Mouse (Mus musculus): ENCODE data around the gene Gm20441. TPM values are rescaled to one million over a fixed set of nuclear protein-coding genes. Genes with fewer than 3 reads are reported as not detected.
"Not testable (repeated sequence)": the region's sequence is repeated elsewhere in the genome, so short reads cannot be mapped to it uniquely, and the experiment has no call there.

The Gm20441 gene
- polyA plus RNA-seq, 1 experiment from 2014 or later = not detected

DNA sequence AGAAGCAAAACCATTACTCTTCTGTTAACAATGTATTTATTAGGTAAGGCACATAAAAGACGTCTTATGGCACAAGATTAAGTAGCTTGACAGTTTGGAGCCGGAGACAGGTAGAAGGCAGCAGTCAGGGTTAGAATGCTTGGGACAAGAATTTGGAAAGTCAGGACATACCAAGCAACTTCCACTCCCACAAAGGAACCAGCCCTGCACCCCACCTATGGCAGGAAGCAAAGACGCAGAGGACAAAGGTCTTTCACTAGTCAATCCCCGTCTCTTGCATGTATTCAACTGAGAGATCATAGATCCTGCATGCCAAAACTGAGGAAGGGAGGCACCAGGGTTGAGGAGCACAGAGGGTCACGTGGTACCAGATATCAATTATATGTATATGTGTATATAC is 6.7 kb downstream of the Gm20441 start:
- no peak for ATAC-seq (replicated peaks)
- Histone ChIP-seq H3K4me3 (no peak overlapping the region), H3K9me3 (no peaks in the 10 kb centered on the region), H3K9ac (no peak overlapping the region), H3K27ac (no peak overlapping the region), H3K4me1 (peaks cover 8% of the 10 kb centered on the region), H3K27me3 (replicated peaks) (peaks cover 3% of the 10 kb centered on the region), H3K4me2 (no peak overlapping the region), H3K36me3 (replicated peaks) (no peaks in the 10 kb centered on the region)
- WGBS = 93% methylated on average over 5 of the region's 5 CpGs

DNA sequence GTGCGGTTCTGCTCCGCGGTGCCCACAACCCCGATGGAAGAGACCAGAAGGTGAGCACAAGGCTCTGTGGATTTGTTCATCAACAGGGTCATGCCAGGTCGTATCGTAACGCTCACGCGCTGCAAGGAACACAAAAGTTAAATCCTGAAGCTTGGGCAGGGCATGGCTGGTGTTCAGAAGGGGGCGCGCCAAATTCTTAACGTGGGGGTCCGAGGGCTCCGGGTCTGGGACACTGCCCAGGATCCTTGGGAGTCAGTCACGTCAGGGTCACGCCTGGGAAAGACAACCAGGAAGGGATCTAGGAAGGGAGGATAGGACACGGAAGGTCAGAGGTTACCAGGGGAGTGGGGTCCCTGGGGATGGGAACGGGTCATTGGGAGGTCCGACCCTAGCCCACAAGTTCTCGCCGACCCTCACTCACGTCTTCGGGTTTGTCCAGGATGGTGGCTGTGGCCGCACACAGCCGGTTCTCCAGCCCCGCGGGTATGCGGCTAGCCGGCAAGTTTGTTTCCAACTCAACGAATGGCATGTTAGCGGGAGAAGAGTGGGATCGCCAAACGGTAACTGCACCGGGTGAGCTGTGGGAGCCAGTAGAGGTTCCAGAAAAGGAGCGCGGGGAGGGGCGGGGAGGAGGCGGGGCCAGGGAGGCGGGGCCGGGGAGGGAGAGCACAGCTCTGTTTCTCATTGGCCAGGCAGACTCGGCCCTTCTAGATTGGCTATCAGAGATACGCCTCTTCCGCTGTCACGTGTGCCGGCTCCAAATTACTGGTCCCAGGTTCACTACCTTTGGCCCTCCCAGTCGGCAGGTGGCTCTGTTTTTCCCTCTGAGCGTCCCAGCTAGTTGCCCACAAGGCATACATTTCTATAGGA is 7.7 kb downstream of the Gm20441 start, which contains the start of gene Ddt:
Gene Ddt, minus strand, starts transcription at position 620 of the 870 bp plus-strand sequence.
- WGBS = under 1% methylated on average over 46 of the region's 47 CpGs
- no peaks in the 10 kb centered on the region for H3K36me3 ChIP-seq (replicated peaks)

DNA sequence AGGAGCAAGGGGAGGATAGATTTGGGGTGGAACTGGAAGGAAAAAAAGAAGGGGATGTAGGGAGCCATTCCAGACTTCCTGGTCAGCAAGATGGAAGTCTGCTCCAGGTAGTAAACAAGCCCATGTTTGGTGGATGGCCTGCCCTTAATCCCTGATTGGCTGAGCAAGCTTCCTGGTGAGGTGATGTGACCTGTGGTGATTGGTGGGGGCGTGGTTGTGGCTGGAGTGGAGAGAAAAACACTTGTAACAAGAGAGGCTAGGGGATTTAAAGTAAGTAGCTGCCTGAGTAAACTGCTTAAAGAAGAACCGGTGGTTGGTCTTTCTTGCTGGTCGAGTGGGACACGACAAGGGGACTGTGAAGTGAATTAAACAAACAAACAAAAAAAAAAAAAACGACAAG is 13.0 kb downstream of the Gm20441 start:
- 30% methylated on average over 5 of the region's 5 CpGs for WGBS
- ATAC-seq (replicated peaks); H3K4me3 ChIP-seq: not testable (repeated sequence)

More for the DNA sequence above, 7.7 kb downstream of the Gm20441 start, which contains the start of gene Ddt:
- Histone ChIP-seq H3K27ac (peak within 1 kb of the TSS; percentile 33; the same call in 1 of the 2 replicates), H3K9me3 (no peaks in the 10 kb centered on the region), H3K4me1 (peaks cover 8% of the 10 kb centered on the region), H3K9ac (peak within 1 kb of the TSS; percentile 53), H3K27me3 (replicated peaks) (peaks cover 2% of the 10 kb centered on the region; the same call in 1 of the 2 replicates), H3K4me3 (peak within 1 kb of the TSS; percentile 55), H3K4me2 (peak within 1 kb of the TSS; percentile 93)
- peak; percentile 97 for ATAC-seq (replicated peaks)

GRCm38 (mm10) chr10:75766856-75767255 is 13.9 kb downstream of the Gm20441 start:
- H3K4me1 ChIP-seq = peaks cover 17% of the 10 kb centered on the region
- H3K9ac ChIP-seq = no peak overlapping the region
- H3K27ac ChIP-seq = no peak overlapping the region
- no peaks in the 10 kb centered on the region for H3K36me3 ChIP-seq (replicated peaks)
- H3K4me3 ChIP-seq = no peak overlapping the region
- 89% methylated on average over 6 of the region's 6 CpGs for WGBS
- H3K9me3 ChIP-seq = no peaks in the 10 kb centered on the region
- H3K27me3 ChIP-seq (replicated peaks) = no peaks in the 10 kb centered on the region
- no peak overlapping the region for H3K4me2 ChIP-seq
- ATAC-seq (replicated peaks) = no peak

More for the DNA sequence above, 13.0 kb downstream of the Gm20441 start:
- not testable (repeated sequence) for H3K36me3 ChIP-seq (replicated peaks); H3K9me3 ChIP-seq; H3K27ac ChIP-seq; H3K9ac ChIP-seq; H3K27me3 ChIP-seq (replicated peaks); H3K4me2 ChIP-seq
- H3K4me1 ChIP-seq = peaks cover 18% of the 10 kb centered on the region

- under 1% methylated on average over 27 of the region's 27 CpGs for WGBS
- H3K27ac ChIP-seq = peak overlapping the region; percentile 49
- peak overlapping the region; percentile 81 for H3K4me2 ChIP-seq
- peak; percentile 24 for ATAC-seq (replicated peaks)
- no peaks in the 10 kb centered on the region for H3K27me3 ChIP-seq (replicated peaks)
- peaks cover 20% of the 10 kb centered on the region for H3K4me1 ChIP-seq
- H3K36me3 ChIP-seq (replicated peaks) = no peaks in the 10 kb centered on the region
- peak overlapping the region; percentile 76 for H3K4me3 ChIP-seq
- H3K9ac ChIP-seq = peak overlapping the region; percentile 21
- no peaks in the 10 kb centered on the region for H3K9me3 ChIP-seq
Measured at GRCm38 (mm10) chr10:75764519-75765473, 16.0 kb downstream of the Gm20441 start.

DNA sequence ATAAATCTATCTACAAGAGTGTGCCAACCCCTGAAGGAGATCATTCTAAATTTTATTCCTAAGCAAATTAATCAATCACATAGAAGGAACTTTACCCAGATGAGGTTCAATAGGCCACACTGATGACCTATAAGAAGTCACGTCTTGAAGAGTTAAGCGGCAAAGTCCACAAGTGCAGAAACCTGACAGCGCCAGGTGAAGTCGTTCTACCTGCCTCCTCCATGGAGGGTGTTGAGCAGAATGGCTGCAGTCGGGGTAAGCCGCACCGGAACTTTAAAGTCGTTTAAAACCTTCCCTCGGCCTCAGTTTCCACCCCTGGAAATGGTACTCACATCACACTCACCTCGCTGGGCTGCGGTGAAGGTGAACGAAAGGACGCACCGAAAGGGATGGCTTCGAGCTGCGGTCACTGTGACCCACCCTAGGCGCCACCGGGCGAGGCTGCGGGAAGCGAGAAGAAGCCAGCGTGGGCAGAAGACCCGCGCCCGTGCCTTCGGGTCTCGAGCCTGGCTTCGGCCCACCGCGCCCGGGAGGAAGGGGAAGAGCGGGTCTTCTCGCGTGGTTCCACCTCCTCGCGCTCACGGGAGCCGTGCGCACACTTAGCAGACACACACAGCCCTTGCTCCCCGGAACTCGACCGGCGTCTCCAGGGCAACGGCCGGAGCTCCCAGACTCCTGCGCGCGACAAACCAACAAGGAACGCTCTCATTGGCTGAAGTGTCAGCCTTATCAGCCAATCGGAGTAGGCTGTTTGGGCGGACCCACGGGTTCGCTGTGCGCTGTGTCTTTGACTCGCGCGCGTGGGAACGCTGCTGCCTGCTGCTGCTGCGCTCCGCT is 16.9 kb downstream of the Gm20441 start, which contains the start of gene Cabin1:
Gene Cabin1, minus strand, starts transcription at position 660 of the 837 bp plus-strand sequence.
- ATAC-seq (replicated peaks) = peak; percentile 99
- under 1% methylated on average over 60 of the region's 61 CpGs for WGBS
- Histone ChIP-seq H3K4me1 (peaks cover 20% of the 10 kb centered on the region), H3K9ac (peak within 1 kb of the TSS; percentile 70), H3K36me3 (replicated peaks) (no peaks in the 10 kb centered on the region), H3K27ac (peak within 1 kb of the TSS; percentile 79), H3K9me3 (no peaks in the 10 kb centered on the region), H3K4me3 (peak within 1 kb of the TSS; percentile 76), H3K27me3 (replicated peaks) (no peaks in the 10 kb centered on the region), H3K4me2 (peak within 1 kb of the TSS; percentile 81)

DNA sequence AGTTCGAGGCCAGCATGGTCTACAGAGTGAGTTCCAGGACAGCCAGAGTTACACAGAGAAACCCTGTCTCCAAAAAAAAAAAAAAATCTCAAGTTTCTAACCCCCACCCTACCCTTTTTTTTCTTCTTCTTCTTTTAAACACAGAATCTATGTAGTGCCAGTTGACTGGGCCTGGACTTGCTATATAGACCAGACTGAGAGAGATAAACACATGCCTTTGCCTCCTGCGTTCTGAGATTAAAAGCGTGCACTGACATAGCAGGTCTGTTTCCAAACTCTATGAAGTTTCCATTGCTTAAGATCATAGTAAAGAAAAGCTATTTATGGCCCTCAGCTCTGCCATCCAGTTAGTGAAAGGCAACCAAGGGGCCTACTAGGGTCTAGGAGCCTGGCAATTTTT is 18.3 kb downstream of the Gm20441 start:
- H3K4me3 ChIP-seq = peak overlapping the region; percentile 20; the same call in 1 of the 2 replicates
- peaks cover 4% of the 10 kb centered on the region; the same call in 1 of the 2 replicates for H3K36me3 ChIP-seq (replicated peaks)
- H3K27ac ChIP-seq = no peak overlapping the region
- no peak for ATAC-seq (replicated peaks)
- H3K27me3 ChIP-seq (replicated peaks) = no peaks in the 10 kb centered on the region
- H3K9ac ChIP-seq = no peak overlapping the region
- no peaks in the 10 kb centered on the region for H3K9me3 ChIP-seq
- WGBS = 97% methylated on average over 3 of the region's 3 CpGs
- peak overlapping the region; percentile 81 for H3K4me2 ChIP-seq
- peaks cover 20% of the 10 kb centered on the region for H3K4me1 ChIP-seq

- no peak for ATAC-seq (replicated peaks)
- WGBS = 99% methylated on average over 3 of the region's 3 CpGs
- no peaks in the 10 kb centered on the region for H3K27me3 ChIP-seq (replicated peaks)
- H3K9me3 ChIP-seq = no peaks in the 10 kb centered on the region
- H3K4me3 ChIP-seq = no peak overlapping the region
- H3K9ac ChIP-seq = no peak overlapping the region
- H3K4me1 ChIP-seq = peaks cover 20% of the 10 kb centered on the region
- H3K36me3 ChIP-seq (replicated peaks) = peaks cover 4% of the 10 kb centered on the region; the same call in 1 of the 2 replicates
- H3K27ac ChIP-seq = no peak overlapping the region
- H3K4me2 ChIP-seq = no peak overlapping the region
Measured at GRCm38 (mm10) chr10:75760311-75760710, 20.4 kb downstream of the Gm20441 start.

DNA sequence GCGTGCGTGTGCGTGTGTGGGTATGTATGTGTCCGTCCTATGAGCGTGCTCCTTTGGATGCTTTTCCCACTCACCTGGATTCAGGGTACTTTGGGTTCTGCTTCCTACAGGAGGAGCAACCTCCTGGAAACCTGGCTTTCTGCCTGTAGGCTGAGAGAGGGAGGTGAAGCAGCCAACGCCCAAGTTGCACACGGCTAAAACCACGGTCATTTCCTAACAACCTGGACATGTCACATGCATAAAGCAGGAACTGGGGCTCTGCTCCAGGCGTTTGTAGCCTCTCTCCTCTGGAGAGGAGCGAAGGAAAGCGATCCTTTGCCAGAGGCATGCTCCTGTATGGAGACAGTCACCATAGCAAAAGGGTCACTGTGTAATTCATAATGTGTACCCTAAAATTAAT is 24.0 kb downstream of the Gm20441 start:
- H3K9me3 ChIP-seq = no peaks in the 10 kb centered on the region
- no peaks in the 10 kb centered on the region for H3K27me3 ChIP-seq (replicated peaks)
- H3K27ac ChIP-seq = no peak overlapping the region
- WGBS = 95% methylated on average over 11 of the region's 11 CpGs
- no peak overlapping the region for H3K4me2 ChIP-seq
- no peak overlapping the region for H3K9ac ChIP-seq
- H3K36me3 ChIP-seq (replicated peaks) = peaks cover 31% of the 10 kb centered on the region
- no peak overlapping the region for H3K4me3 ChIP-seq
- no peak for ATAC-seq (replicated peaks)
- H3K4me1 ChIP-seq = peaks cover 2% of the 10 kb centered on the region; the same call in 1 of the 2 replicates

DNA sequence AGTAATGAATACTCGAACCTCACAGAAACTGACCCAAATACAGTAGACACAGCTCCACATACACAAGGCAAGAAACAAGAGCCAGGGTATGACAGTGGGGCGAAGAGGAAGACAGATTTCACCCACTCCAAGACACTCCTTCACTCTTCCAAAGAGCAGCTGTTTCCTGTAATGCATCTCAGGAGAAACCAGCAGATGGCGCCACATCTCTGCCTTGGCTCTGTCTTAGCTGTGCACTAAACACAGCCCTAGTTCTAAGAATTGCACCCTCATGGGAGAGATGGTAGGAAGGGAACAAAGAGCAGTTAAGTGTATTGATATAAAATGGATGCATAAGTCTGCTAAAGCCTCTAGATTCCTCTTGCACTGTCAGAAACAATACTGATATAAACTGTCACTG is 36.7 kb downstream of the Gm20441 start:
- peaks cover 4% of the 10 kb centered on the region; the same call in 1 of the 2 replicates for H3K4me1 ChIP-seq
- 46% methylated on average over 3 of the region's 3 CpGs for WGBS
- no peaks in the 10 kb centered on the region for H3K27me3 ChIP-seq (replicated peaks)
- H3K27ac ChIP-seq = 0 out of 2 replicates have a peak overlapping the region, but pooled peaks have one; percentile 44
- peaks cover 53% of the 10 kb centered on the region for H3K36me3 ChIP-seq (replicated peaks)
- no peak overlapping the region for H3K4me2 ChIP-seq
- ATAC-seq (replicated peaks) = peak; percentile 94
- no peaks in the 10 kb centered on the region for H3K9me3 ChIP-seq
- no peak overlapping the region for H3K9ac ChIP-seq
- H3K4me3 ChIP-seq = no peak overlapping the region

DNA sequence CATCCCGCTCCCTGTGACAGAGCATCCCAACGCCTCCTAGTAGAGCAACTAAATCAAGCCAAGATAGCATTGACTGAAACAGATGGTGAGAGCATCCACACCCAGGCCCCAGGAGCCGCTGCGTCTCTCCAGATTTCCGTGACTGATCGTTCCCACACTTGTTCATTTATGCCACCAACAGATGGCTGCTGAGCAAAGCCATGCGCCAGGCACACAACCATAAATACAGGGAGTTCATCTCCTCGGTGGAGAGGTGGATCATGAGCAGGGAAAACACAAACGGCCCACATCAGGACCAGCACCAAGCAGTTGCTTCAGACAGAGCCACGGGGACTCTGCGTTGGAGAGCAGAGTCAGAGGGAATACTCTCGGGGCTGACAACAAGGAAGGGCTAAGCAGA is 37.4 kb downstream of the Gm20441 start:
- Histone ChIP-seq H3K4me2 (no peak overlapping the region), H3K27ac (no peak overlapping the region), H3K4me3 (no peak overlapping the region), H3K4me1 (peaks cover 4% of the 10 kb centered on the region; the same call in 1 of the 2 replicates), H3K9ac (no peak overlapping the region), H3K27me3 (replicated peaks) (no peaks in the 10 kb centered on the region), H3K9me3 (no peaks in the 10 kb centered on the region), H3K36me3 (replicated peaks) (peaks cover 56% of the 10 kb centered on the region)
- no peak; the same call in 1 of the 2 replicates for ATAC-seq (replicated peaks)
- WGBS = 92% methylated on average over 12 of the region's 12 CpGs
